Mouse (Mus musculus) ES-E14 (cell line): ENCODE results near the gene Tmppe. TPM values are rescaled to one million over a fixed set of nuclear protein-coding genes. Genes with fewer than 3 reads are reported as not detected.

Source experiments
- DNase-seq: peaks from one replicate; pipeline ENCODE4 v3.0.0-alpha.2; 2013; ENCODE audit warnings: low read depth, low spot score
- H3K27ac ChIP-seq: 2 replicates; pipeline ENCODE4 v1.5.1; 2012; ENCODE audit warnings: low read depth, mild to moderate bottlenecking, low read length, moderate library complexity, mixed read lengths; ENCODE audit not compliant: poor library complexity, insufficient read depth, severe bottlenecking
- H3K36me3 ChIP-seq: 2 replicates; pipeline ENCODE4 v1.6.1; 2012; ENCODE audit warnings: mild to moderate bottlenecking, low read length, moderate library complexity, mixed read lengths; ENCODE audit not compliant: control insufficient read depth, poor library complexity, insufficient read depth, severe bottlenecking
- H3K4me1 ChIP-seq, 2 experiments: fragments of 150-350 bp in 1 of 2; sonication (generic) in 1 of 2; 2 replicates each; pipeline ENCODE4 v1.6.1; 2012; ENCODE audit warnings: low read length in 2 of 2, mild to moderate bottlenecking in 1 of 2, mixed read lengths in 1 of 2; ENCODE audit not compliant: control insufficient read depth in 2 of 2, insufficient read depth in 2 of 2, poor library complexity in 1 of 2
- H3K4me3 ChIP-seq, 2 experiments: fragments of 150-350 bp in 1 of 2; sonication (generic) in 1 of 2; 2 replicates each; pipeline ENCODE4 v1.5.1; 2012; ENCODE audit warnings: low read length in 2 of 2, low read depth in 1 of 2, mild to moderate bottlenecking in 1 of 2, mixed read lengths in 1 of 2; ENCODE audit not compliant: insufficient read depth in 1 of 2, poor library complexity in 1 of 2, severe bottlenecking in 1 of 2
- H3K9ac ChIP-seq: 2 replicates; pipeline ENCODE4 v1.6.1; 2012; ENCODE audit warnings: low read depth, mild to moderate bottlenecking, low read length, mixed read lengths; ENCODE audit not compliant: poor library complexity, insufficient read depth, severe bottlenecking
- H3K9me3 ChIP-seq: fragments of 150-350 bp; sonication (generic); 2 replicates; pipeline ENCODE4 v1.6.1; 2012; ENCODE audit warnings: low read depth, mild to moderate bottlenecking, low read length; ENCODE audit not compliant: control insufficient read depth, insufficient read depth
- CHD2 ChIP-seq: IDR thresholded peaks from 2 replicates; pipeline ENCODE4 v1.6.1; 2014; ENCODE audit warnings: mild to moderate bottlenecking, low read depth, low read length, inconsistent platforms
- HCFC1 ChIP-seq: IDR thresholded peaks from 2 replicates; pipeline ENCODE4 v1.6.1; 2012; ENCODE audit warnings: low read length, inconsistent platforms, borderline replicate concordance; ENCODE audit not compliant: insufficient read depth
- MAFK ChIP-seq: IDR thresholded peaks from 2 replicates; pipeline ENCODE4 v1.6.1; 2014; ENCODE audit warnings: mild to moderate bottlenecking, low read depth, low read length, inconsistent platforms; ENCODE audit not compliant: insufficient read depth
- ZC3H11A ChIP-seq: IDR thresholded peaks from 2 replicates; pipeline ENCODE4 v1.6.1; 2012; ENCODE audit warnings: low read depth, mild to moderate bottlenecking, inconsistent platforms, low read length, borderline replicate concordance
- ZNF384 ChIP-seq: IDR thresholded peaks from 2 replicates; pipeline ENCODE4 v1.6.1; 2012; ENCODE audit warnings: low read depth, low read length, inconsistent platforms
- in situ Hi-C, 2 experiments: fragments of 600-800 bp; cut with MboI; formaldehyde crosslinking; loops; one replicate each; pipeline ENCODE4 v1.15.1; 2025; ENCODE audit warnings: low sequenced_read_pairs in 2 of 2, inconsistent platforms in 1 of 2; ENCODE audit not compliant: unreplicated experiment in 2 of 2
- total RNA-seq: library from RNA; depleted of rRNA; stranded (reverse); fragments of 300-350 nt; gene quantifications from 2 replicates; pipeline ENCODE4 v1.2.3, GENCODE M21; 2012

The Tmppe gene
- total RNA-seq, 1 experiment, result 37.3 TPM

DNA sequence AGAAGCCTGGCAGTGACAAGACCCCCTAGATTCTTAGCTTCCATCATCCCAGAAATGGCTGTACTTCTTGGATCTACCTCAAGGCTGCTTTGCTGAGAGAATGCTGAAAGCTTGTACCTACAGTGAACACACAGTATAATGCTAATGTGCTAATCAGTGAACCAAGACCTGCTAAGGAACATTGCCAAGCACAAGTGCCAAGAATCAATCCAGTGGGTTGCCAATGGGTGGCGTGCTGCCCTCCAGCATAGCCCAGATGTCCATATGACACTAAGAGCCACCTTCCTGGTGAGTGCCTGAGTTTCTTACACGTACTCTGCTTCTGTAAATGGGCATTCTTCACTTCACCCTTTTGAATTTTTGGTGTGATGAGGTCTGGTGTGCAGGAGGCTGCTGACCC, 6.8 kb downstream of the Tmppe start:
- Histone ChIP-seq H3K9ac (no peak overlapping the region), H3K36me3 (peaks cover 62% of the 10 kb centered on the region), H3K4me1 (peaks cover 0 to 5% of the 10 kb centered on the region in 2 experiments; a peak in 2 of 4 replicates), H3K27ac (no peak overlapping the region), H3K9me3 (peaks cover 8% of the 10 kb centered on the region), H3K4me3 (no peak overlapping the region)
- DNase-seq, result no peak
- TF ChIP-seq HCFC1 (no peak), MAFK (no peak), CHD2 (no peak), ZNF384 (no peak), ZC3H11A (no peak)
- in situ Hi-C loops, result no loop called here

DNA sequence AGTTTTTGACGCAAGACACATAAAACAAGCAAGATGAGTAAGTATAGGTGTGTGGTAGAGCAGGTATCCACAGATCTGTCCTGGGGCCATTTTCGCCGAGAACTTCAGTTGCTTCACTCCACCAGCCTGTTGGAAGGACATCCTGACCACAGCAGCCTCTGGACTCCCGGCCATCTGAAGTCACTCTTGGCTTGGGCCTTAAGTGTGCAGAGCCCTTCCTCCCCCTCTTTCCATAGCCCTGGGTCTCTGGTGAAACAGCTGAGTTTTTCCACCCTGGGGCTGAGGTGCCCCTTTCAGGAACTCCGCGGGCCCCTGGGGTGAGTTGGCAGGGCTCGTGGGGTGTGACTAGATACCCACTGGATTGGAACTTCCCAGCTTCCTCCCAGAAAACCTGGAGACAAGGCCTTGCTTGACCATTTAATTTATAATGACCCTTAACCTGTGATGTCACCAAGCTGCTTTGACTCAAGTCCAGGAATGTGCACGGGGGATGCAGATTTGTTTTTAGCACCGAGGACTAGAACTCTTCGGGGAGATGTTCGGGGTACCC, 9.5 kb downstream of the Tmppe start:
- Histone ChIP-seq H3K36me3 (peaks cover 71% of the 10 kb centered on the region), H3K9ac (no peak overlapping the region), H3K4me3 (no peak overlapping the region), H3K4me1 (peaks cover 0 to 2% of the 10 kb centered on the region in 2 experiments; a peak in 2 of 4 replicates), H3K9me3 (peaks cover 23% of the 10 kb centered on the region), H3K27ac (no peak overlapping the region)
- DNase-seq, result no peak
- in situ Hi-C loops, result no loop called here
- TF ChIP-seq ZNF384, result no peak
- no peak for TF ChIP-seq MAFK
- TF ChIP-seq ZC3H11A, result no peak
- no peak for TF ChIP-seq HCFC1
- no peak for TF ChIP-seq CHD2

DNA sequence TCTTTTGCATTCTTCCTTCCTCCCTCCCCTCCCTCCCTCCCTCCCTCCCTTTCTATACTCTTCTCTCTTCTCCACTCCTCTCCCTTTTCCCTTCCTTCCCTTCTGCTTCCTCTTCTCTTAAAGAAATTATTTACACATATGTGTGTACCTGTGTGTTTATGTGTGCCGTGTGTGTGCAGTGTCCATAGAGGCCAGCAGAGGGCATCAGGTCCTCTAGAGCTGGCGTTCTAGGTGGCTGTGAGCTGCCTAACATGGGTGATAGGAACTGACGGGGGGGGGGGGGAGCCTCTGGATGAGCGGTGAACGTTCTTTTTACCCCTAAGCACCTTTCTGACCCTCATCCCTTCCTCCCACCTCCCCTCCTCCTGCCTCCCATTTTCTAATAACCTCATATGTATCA, 10.4 kb downstream of the Tmppe start:
- peaks cover 31% of the 10 kb centered on the region for H3K9me3 ChIP-seq
- no peak overlapping the region for H3K27ac ChIP-seq
- no peak overlapping the region for H3K4me3 ChIP-seq
- H3K4me1 ChIP-seq, result no peaks in the 10 kb centered on the region
- H3K9ac ChIP-seq, result no peak overlapping the region
- in situ Hi-C loops, result no loop called here
- DNase-seq, result no peak
- TF ChIP-seq CHD2 (no peak), ZC3H11A (no peak), MAFK (no peak), HCFC1 (no peak), ZNF384 (no peak)
- peaks cover 67% of the 10 kb centered on the region for H3K36me3 ChIP-seq

DNA sequence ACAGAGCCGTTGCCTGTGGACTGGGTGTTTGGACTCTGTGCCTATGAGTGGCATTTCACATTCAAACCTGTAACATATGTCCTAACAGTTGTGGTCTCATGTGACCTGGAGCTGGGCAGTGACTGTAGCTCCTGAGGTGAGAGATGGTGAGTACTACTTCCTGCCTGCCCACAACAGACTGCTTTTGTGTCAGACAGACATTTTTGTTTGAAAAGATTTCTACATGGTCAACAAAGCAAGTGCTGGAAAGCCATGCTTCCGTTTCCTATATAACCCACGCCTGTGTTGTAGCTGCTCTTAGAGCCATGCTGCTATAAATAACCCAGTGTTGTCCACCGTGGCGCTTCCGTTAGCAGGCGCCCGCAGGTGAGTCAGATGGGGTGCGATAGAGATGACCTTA, 11.5 kb downstream of the Tmppe start:
- in situ Hi-C loops, result no loop called here
- no peaks in the 10 kb centered on the region for H3K4me1 ChIP-seq
- TF ChIP-seq HCFC1 (no peak), ZC3H11A (no peak), CHD2 (no peak), MAFK (no peak), ZNF384 (no peak)
- H3K9ac ChIP-seq, result no peak overlapping the region
- peaks cover 38% of the 10 kb centered on the region for H3K9me3 ChIP-seq
- H3K4me3 ChIP-seq, result no peak overlapping the region
- no peak for DNase-seq
- H3K36me3 ChIP-seq, result peaks cover 69% of the 10 kb centered on the region
- no peak overlapping the region for H3K27ac ChIP-seq
